Mouse (Mus musculus): ENCODE data around the gene Dnmbp. TPM values are rescaled to one million over a fixed set of nuclear protein-coding genes. Genes with fewer than 3 reads are reported as not detected.

Gene Dnmbp
- polyA plus RNA-seq, 1 experiment from 2014 or later, result 8.4 TPM

DNA sequence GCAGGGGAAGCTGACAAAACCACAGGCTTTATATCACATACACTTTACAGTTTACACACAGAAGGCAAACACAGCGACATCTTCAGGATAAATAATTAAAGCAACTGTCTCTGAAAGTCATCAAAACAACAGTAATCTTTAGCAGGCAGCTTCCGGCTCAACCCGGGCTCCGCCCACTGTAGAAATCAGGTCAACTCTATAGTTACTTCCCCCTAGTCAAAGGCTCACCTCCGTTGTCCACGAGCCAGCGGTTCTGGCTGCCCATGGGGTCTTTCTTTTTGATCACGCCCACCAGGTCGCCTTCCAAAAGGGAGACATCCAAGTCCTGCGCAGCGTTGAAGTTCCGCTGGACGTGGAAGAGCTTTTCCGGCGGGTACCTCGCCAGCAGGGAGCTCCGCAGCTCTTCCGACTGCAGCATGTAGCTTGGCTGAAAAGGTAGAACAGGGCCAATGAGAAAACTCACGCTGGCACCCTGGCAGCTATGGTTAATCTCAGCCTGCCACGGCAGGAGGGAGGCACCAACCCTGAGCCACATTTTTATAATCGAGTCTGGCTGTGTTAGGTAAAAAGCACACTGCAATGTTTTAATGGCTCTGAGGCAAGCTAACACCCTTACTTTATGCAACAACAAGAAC lies 87.9 kb downstream of the Dnmbp start:
- H3K9ac ChIP-seq (replicated peaks; ENCODE audit: low read depth, low read length), result no peak overlapping the region
- no peaks in the 10 kb centered on the region for H3K27me3 ChIP-seq (ENCODE audit: control insufficient read depth, insufficient read depth, low read length)
- H3K36me3 ChIP-seq (ENCODE audit: control insufficient read depth, insufficient read depth, low read length), result peaks cover 54% of the 10 kb centered on the region
- no peak overlapping the region for H3K4me3 ChIP-seq (ENCODE audit: low read depth, low read length)
- no peaks in the 10 kb centered on the region for H3K4me1 ChIP-seq (ENCODE audit: control insufficient read depth, insufficient read depth, low read length)
- H3K27ac ChIP-seq (ENCODE audit: low read depth, low read length), result no peak overlapping the region
- H3K4me2 ChIP-seq (ENCODE audit: low read depth, low read length), result no peak overlapping the region
- ATAC-seq (ENCODE audit: low read depth), result no peak
- no peaks in the 10 kb centered on the region for H3K9me3 ChIP-seq (ENCODE audit: control insufficient read depth, low read length)
- 84% methylated on average over 21 of the region's 21 CpGs for WGBS

DNA sequence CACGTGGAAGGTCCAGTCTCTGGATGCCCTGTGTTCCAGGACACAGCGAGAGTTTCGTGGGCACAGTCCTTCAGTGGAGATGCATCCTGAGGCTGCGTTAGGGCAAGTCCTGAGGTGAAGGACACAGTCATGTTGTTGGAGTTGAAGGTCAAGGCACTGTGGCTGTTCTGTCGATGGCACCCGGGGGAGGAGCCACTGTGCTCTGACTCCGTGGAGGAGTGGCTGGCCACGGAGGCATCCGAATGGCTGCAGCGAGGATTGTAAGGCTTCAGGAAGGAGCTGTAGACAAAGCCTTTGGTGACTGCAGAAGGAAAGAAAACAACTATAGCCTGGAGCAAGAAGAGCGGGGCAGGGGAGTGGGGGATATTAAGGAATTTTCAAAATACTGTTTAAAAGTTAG lies 90.0 kb downstream of the Dnmbp start:
- 90% methylated on average over 11 of the region's 11 CpGs for WGBS
- H3K4me2 ChIP-seq (ENCODE audit: low read depth, low read length), result no peak overlapping the region
- peaks cover 54% of the 10 kb centered on the region for H3K36me3 ChIP-seq (ENCODE audit: control insufficient read depth, insufficient read depth, low read length)
- no peaks in the 10 kb centered on the region for H3K4me1 ChIP-seq (ENCODE audit: control insufficient read depth, insufficient read depth, low read length)
- no peaks in the 10 kb centered on the region for H3K9me3 ChIP-seq (ENCODE audit: control insufficient read depth, low read length)
- H3K27ac ChIP-seq (ENCODE audit: low read depth, low read length), result no peak overlapping the region
- no peak for ATAC-seq (ENCODE audit: low read depth)
- no peak overlapping the region for H3K4me3 ChIP-seq (ENCODE audit: low read depth, low read length)
- no peaks in the 10 kb centered on the region for H3K27me3 ChIP-seq (ENCODE audit: control insufficient read depth, insufficient read depth, low read length)
- no peak overlapping the region for H3K9ac ChIP-seq (replicated peaks; ENCODE audit: low read depth, low read length)

GRCm38 (mm10) chr19:43847966-43848365 lies 92.0 kb downstream of the Dnmbp start:
- Histone ChIP-seq H3K27me3 (ENCODE audit: control insufficient read depth, insufficient read depth, low read length) (no peaks in the 10 kb centered on the region), H3K36me3 (ENCODE audit: control insufficient read depth, insufficient read depth, low read length) (peaks cover 43% of the 10 kb centered on the region), H3K4me1 (ENCODE audit: control insufficient read depth, insufficient read depth, low read length) (no peaks in the 10 kb centered on the region), H3K27ac (ENCODE audit: low read depth, low read length) (no peak overlapping the region), H3K4me2 (ENCODE audit: low read depth, low read length) (no peak overlapping the region), H3K9me3 (ENCODE audit: control insufficient read depth, low read length) (no peaks in the 10 kb centered on the region), H3K4me3 (ENCODE audit: low read depth, low read length) (no peak overlapping the region), H3K9ac (replicated peaks; ENCODE audit: low read depth, low read length) (no peak overlapping the region)
- 96% methylated on average over 15 of the region's 15 CpGs for WGBS
- ATAC-seq (ENCODE audit: low read depth), result no peak

DNA sequence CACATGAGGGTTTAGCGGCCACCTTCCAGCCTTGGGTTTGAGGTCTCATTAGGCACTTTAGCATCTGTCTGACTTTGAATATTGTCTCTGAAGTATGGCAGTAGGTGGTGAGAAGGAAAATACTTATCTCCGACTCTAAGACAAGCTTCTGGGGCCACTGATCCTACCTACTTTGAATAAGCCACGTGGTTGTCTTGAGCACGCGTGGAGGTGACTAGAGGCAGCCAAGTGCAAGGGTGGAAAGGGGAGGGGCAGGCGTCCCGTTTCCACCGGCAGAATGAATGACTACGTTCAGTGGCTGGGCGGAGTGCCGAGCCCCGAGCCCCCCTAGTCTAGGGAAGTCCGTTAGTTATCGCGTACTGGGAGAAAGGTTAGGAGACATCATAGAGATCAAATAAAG lies 92.9 kb downstream of the Dnmbp start:
- no peak overlapping the region for H3K4me3 ChIP-seq (ENCODE audit: low read depth, low read length)
- no peaks in the 10 kb centered on the region for H3K9me3 ChIP-seq (ENCODE audit: control insufficient read depth, low read length)
- no peaks in the 10 kb centered on the region for H3K27me3 ChIP-seq (ENCODE audit: control insufficient read depth, insufficient read depth, low read length)
- no peak overlapping the region for H3K4me2 ChIP-seq (ENCODE audit: low read depth, low read length)
- H3K36me3 ChIP-seq (ENCODE audit: control insufficient read depth, insufficient read depth, low read length), result peaks cover 39% of the 10 kb centered on the region
- H3K4me1 ChIP-seq (ENCODE audit: control insufficient read depth, insufficient read depth, low read length), result no peaks in the 10 kb centered on the region
- no peak overlapping the region for H3K27ac ChIP-seq (ENCODE audit: low read depth, low read length)
- no peak for ATAC-seq (ENCODE audit: low read depth)
- H3K9ac ChIP-seq (replicated peaks; ENCODE audit: low read depth, low read length), result no peak overlapping the region
- WGBS, result 89% methylated on average over 15 of the region's 15 CpGs

DNA sequence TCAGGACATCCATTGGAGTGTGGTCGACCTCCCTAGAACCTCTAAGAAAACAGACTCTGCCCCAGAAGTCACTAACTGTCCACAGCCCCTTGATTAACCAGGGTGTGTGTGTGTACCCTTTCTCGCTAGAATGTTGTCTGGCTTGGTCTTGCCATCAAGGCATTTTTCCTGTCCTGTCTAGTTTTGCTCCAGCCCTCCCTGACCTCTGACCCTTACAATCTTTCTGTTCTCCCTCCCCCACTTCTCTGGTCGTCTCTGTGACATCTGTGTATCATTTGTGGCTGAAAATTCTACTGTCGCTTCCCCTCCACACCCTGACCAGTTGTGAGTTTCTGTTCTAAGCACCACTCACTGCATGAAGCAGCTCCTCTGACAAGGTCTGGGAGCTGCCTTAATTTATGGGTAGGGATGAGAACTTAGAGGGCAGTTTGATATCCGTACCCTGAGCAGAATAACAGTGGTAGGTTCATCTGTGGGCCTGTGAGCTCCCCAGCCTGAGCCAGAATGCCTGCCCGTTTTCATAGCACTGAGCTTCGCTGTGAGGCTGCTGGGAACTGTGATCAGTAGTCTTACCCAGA lies 94.6 kb downstream of the Dnmbp start:
- no peak for ATAC-seq (ENCODE audit: low read depth)
- 71% methylated on average over 7 of the region's 7 CpGs for WGBS
- Histone ChIP-seq H3K9me3 (ENCODE audit: control insufficient read depth, low read length) (no peaks in the 10 kb centered on the region), H3K27me3 (ENCODE audit: control insufficient read depth, insufficient read depth, low read length) (no peaks in the 10 kb centered on the region), H3K4me3 (ENCODE audit: low read depth, low read length) (no peak overlapping the region), H3K36me3 (ENCODE audit: control insufficient read depth, insufficient read depth, low read length) (peaks cover 31% of the 10 kb centered on the region), H3K4me2 (ENCODE audit: low read depth, low read length) (no peak overlapping the region), H3K27ac (ENCODE audit: low read depth, low read length) (no peak overlapping the region), H3K4me1 (ENCODE audit: control insufficient read depth, insufficient read depth, low read length) (no peaks in the 10 kb centered on the region), H3K9ac (replicated peaks; ENCODE audit: low read depth, low read length) (no peak overlapping the region)

DNA sequence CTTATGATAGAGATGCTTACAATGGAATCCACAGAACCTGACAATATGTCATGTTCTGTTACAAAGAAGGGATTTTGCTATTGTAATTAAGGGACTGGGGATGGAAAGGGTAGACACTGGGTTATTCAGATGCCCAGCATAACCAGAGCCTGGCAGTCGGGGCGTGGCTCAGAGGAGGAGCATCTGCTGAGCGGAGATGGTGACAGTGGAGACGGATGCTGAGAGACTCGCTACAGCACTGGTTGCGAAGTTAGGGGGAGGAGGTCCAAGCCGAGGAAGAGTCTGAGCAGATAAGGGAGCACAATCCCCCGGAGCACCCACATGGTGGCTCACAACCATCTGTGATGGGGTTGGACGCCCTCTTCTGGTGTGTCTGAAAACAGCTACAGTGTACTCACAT lies 96.8 kb downstream of the Dnmbp start:
- Histone ChIP-seq H3K36me3 (ENCODE audit: control insufficient read depth, insufficient read depth, low read length) (peaks cover 16% of the 10 kb centered on the region), H3K4me1 (ENCODE audit: control insufficient read depth, insufficient read depth, low read length) (no peaks in the 10 kb centered on the region), H3K27me3 (ENCODE audit: control insufficient read depth, insufficient read depth, low read length) (no peaks in the 10 kb centered on the region), H3K9me3 (ENCODE audit: control insufficient read depth, low read length) (no peaks in the 10 kb centered on the region), H3K9ac (replicated peaks; ENCODE audit: low read depth, low read length) (no peak overlapping the region), H3K4me3 (ENCODE audit: low read depth, low read length) (no peak overlapping the region), H3K27ac (ENCODE audit: low read depth, low read length) (no peak overlapping the region), H3K4me2 (ENCODE audit: low read depth, low read length) (no peak overlapping the region)
- 87% methylated on average over 9 of the region's 9 CpGs for WGBS
- no peak for ATAC-seq (ENCODE audit: low read depth)

- WGBS, result 23% methylated on average over 21 of the region's 21 CpGs
- H3K36me3 ChIP-seq (ENCODE audit: control insufficient read depth, insufficient read depth, low read length), result no peaks in the 10 kb centered on the region
- peak overlapping the region; percentile 23; the same call in 1 of the 2 replicates for H3K4me2 ChIP-seq (ENCODE audit: low read depth, low read length)
- no peaks in the 10 kb centered on the region for H3K27me3 ChIP-seq (ENCODE audit: control insufficient read depth, insufficient read depth, low read length)
- H3K9ac ChIP-seq (replicated peaks; ENCODE audit: low read depth, low read length), result no peak overlapping the region
- no peak overlapping the region for H3K4me3 ChIP-seq (ENCODE audit: low read depth, low read length)
- peak; percentile 88 for ATAC-seq (ENCODE audit: low read depth)
- H3K27ac ChIP-seq (ENCODE audit: low read depth, low read length), result peak overlapping the region; percentile 22; the same call in 1 of the 2 replicates
- no peaks in the 10 kb centered on the region for H3K9me3 ChIP-seq (ENCODE audit: control insufficient read depth, low read length)
- 0 out of 2 replicates have a peak, but pooled peaks cover 4% of the 10 kb centered on the region for H3K4me1 ChIP-seq (ENCODE audit: control insufficient read depth, insufficient read depth, low read length)
These were observed 107.4 kb downstream of the Dnmbp start for GRCm38 (mm10) chr19:43832425-43833069.

DNA sequence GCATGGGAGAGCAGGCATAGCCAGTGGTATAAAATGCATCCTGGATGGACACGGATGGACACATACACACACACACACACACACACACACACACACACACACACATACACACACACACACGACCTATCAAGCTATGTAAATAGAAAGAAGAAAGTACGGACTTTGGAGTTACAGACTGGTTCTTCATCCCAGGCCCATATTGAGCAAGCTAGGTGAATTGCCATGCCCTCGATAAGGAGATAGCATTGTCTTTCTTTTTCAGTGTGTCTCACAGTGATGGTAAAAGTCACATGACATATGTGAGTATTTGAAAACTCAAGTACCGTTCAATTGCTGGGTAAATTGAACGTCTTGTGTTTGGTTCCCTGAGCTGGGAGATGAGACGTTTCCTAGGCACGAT lies 113.1 kb downstream of the Dnmbp start:
- Histone ChIP-seq H3K9ac (replicated peaks; ENCODE audit: low read depth, low read length) (no peak overlapping the region), H3K36me3 (ENCODE audit: control insufficient read depth, insufficient read depth, low read length) (no peaks in the 10 kb centered on the region), H3K9me3 (ENCODE audit: control insufficient read depth, low read length) (no peaks in the 10 kb centered on the region), H3K4me3 (ENCODE audit: low read depth, low read length) (no peak overlapping the region), H3K4me2 (ENCODE audit: low read depth, low read length) (no peak overlapping the region), H3K27ac (ENCODE audit: low read depth, low read length) (no peak overlapping the region), H3K4me1 (ENCODE audit: control insufficient read depth, insufficient read depth, low read length) (no peaks in the 10 kb centered on the region), H3K27me3 (ENCODE audit: control insufficient read depth, insufficient read depth, low read length) (no peaks in the 10 kb centered on the region)
- 79% methylated on average over 8 of the region's 8 CpGs for WGBS
- no peak for ATAC-seq (ENCODE audit: low read depth)

DNA sequence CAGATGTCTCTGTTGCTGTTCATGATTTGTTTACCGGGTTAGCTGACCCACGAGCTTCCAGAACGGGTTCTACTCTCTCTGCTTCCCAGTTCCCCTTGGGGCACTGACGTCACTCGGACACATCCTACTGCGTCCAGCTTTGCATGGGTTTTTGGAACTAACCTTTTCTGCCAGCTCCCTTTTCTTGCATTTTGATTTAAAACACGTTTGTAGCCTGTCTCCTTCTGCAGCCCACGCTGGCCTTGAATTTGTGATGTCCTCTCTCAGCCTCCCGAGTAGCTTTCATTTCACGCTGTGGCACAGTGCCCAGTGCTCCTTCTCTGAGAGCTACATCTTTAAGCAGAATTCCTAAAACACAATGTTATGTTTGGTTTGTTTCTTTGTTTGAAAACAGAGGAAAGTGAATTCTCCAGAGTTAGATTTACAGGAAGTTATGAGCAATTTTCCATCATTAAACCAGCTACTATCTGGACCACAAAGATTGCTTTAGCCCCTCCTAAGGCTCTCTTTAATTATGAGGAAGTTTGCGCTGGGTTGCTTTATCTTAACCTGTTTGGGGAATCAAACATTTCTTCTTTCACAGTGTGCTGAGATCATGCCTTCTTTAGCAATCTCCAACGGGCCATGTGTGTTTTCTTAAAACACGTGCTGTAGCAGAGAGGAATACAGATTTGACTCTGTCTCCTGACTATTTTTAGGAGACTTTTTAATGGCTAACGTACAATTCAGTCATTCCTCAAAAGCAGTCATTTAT lies 124.2 kb downstream of the Dnmbp start:
- WGBS, result 71% methylated on average over 14 of the region's 14 CpGs
- ATAC-seq (ENCODE audit: low read depth), result no peak
- Histone ChIP-seq H3K27ac (ENCODE audit: low read depth, low read length) (no peak overlapping the region), H3K9me3 (ENCODE audit: control insufficient read depth, low read length) (no peaks in the 10 kb centered on the region), H3K27me3 (ENCODE audit: control insufficient read depth, insufficient read depth, low read length) (no peaks in the 10 kb centered on the region), H3K4me3 (ENCODE audit: low read depth, low read length) (no peak overlapping the region), H3K4me1 (ENCODE audit: control insufficient read depth, insufficient read depth, low read length) (no peaks in the 10 kb centered on the region), H3K9ac (replicated peaks; ENCODE audit: low read depth, low read length) (no peak overlapping the region), H3K36me3 (ENCODE audit: control insufficient read depth, insufficient read depth, low read length) (no peaks in the 10 kb centered on the region), H3K4me2 (ENCODE audit: low read depth, low read length) (no peak overlapping the region)

Data from neural tube, embryonic 14.5 days (tissue).